Mouse (Mus musculus): Measurements from ENCODE around the gene Ino80. TPM values are rescaled to one million over a fixed set of nuclear protein-coding genes. Genes with fewer than 3 reads are reported as not detected.

Ino80 gene
- total RNA-seq (2023), result 49.5 TPM

DNA sequence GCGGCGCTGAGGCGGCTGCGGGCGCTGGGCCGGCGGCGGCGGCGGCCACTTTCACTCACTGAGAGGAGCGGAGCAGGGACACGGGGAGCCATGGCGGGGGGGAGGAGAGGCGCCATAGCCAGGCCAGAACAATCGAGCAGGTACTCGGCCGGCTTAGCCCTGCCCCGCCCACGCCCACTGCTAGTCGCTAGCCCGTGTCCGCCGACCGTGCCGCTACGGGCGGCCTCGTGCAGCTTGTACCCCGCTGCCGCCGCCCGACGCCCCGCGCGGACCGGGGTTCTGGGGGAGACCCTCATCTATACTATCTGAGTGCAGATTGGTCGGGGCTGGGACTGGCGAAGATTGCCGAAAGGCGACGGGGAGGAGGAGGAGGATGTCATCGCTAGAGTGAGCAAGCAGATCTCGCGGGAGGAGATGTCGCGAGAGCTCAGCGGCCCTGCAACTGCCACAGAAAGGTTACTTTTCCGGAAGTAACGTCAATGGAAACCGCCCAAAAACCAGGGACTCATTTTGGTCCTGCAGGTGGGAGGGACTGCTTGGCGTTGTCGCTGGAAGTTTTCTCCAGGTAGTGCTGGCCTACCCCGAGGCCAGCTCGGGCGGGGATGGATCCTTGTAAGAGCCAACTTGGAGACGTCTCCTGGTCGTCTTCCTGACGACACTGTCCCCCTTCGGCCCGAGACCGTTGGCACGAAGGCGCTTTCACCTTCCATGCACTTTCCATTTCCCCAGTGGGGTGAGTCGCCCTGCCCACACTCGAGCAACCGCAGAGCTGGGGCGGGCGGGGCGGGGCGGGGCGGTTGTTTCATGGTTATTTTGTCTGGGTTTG lies at the start of gene Ino80:
Ino80 (minus strand) TSS at position 117 of the 826 bp plus-strand sequence.

DNA sequence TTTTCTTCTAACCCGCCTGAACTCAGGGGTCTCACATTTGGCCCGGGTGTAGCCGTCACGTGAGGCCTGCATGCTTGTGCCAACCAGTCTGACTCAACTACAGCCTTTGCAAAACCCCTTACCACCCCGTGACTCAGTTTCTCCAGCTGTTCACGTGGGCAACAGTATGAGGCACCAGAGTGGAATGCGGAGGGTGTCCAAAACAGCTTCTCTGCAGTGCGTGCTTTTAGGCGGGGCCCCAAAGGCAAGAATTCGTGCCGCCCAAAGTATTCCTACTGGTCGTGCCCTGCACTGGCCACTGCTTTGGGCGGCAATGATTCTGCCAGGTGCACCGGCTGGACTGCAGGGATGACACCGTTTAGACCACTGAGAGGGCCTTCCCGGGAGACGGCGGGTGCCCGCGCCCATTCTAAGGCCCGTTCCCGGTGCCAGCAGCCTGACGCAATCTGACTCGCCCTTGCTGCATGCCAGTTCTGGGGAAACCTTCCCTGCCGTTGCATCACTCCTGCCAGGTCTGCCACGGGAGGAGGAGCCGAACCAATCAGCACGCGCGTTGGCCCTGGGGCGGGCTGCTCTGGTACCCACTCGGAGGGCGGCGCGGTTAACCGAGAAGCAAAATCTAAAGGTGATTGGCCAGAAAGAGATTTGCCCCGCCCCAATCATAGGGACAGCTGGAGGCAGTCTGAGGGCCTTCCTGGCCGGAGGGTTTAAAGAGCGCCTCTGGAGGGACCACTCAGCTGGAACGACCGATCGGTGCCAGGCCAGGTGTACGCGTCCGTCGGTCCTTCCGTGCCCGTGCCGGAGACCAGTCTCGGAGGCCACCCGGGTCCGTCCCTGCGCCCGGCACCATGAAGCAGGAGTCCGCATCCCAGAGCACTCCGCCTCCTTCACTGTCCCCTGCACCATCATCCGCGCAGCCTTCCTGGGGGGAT lies 126.7 kb downstream of the Ino80 start, which contains the start of gene Chac1:
Chac1 (plus strand) TSS at position 675 of the 932 bp plus-strand sequence.

DNA sequence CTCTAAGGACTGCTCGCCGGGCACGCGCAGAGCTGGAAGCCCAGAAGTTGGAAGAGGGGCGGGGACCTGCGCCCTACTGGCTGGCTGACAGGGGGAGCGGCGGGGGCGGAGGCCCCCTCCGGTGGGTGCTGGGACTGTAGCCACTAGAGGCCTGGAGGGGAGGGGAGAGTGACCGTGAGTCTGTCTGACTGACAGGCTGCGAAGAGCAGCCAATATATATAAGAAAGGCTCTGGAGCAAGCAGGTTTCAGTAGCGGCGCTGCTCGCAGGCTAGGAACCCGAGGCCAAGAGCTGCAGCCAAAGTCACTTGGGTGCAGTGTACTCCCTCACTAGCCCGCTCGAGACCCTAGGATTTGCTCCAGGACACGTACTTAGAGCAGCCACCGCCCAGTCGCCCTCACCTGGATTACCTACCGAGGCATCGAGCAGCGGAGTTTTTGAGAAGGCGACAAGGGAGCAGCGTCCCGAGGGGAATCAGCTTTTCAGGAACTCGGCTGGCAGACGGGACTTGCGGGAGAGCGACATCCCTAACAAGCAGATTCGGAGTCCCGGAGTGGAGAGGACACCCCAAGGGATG lies 151.8 kb downstream of the Ino80 start, which contains the start of gene Dll4:
Dll4 (plus strand) TSS at position 217 of the 576 bp plus-strand sequence.

Other genes with a start within 250 kb of the Ino80 start
- gene Ppp1r14d, start 247.8 kb downstream of the Ino80 start, total RNA-seq (2023), result not detected
- 0.46 TPM for gene Spint1, start 240.3 kb downstream of the Ino80 start, total RNA-seq (2023)
- not detected for gene Rhov, start 206.4 kb downstream of the Ino80 start, total RNA-seq (2023)
- 20.5 TPM for gene Vps18, start 188.9 kb downstream of the Ino80 start, total RNA-seq (2023)
- 0.12 TPM for gene Dll4, start 151.9 kb downstream of the Ino80 start, total RNA-seq (2023)
- 0.61 TPM for gene Chac1, start 126.5 kb downstream of the Ino80 start, total RNA-seq (2023)
- gene Exd1, start 69.9 kb upstream of the Ino80 start, total RNA-seq (2023), result 0.12 TPM
- 54.7 TPM for gene Chp1, start 70.0 kb upstream of the Ino80 start, total RNA-seq (2023)
- 1.0 TPM for gene Nusap1, start 140.6 kb upstream of the Ino80 start, total RNA-seq (2023)
- gene Oip5, start 140.8 kb upstream of the Ino80 start, total RNA-seq (2023), result 0.95 TPM
- gene Ndufaf1, start 185.1 kb upstream of the Ino80 start, total RNA-seq (2023), result 13.4 TPM
- 56.9 TPM for gene Rtf1, start 197.4 kb upstream of the Ino80 start, total RNA-seq (2023)

All from CD8-positive naive resting alpha-beta T cell, adult 57 days (primary cell).